Mouse (Mus musculus): ENCODE data around the gene Mybph. TPM values are rescaled to one million over a fixed set of nuclear protein-coding genes. Genes with fewer than 3 reads are reported as not detected.
A peak's percentile ranks its signal among the peaks of the same experiment; 100 is the strongest.

The Mybph gene
- polyA plus RNA-seq, 1 experiment from 2014 or later = 0.36 TPM

DNA sequence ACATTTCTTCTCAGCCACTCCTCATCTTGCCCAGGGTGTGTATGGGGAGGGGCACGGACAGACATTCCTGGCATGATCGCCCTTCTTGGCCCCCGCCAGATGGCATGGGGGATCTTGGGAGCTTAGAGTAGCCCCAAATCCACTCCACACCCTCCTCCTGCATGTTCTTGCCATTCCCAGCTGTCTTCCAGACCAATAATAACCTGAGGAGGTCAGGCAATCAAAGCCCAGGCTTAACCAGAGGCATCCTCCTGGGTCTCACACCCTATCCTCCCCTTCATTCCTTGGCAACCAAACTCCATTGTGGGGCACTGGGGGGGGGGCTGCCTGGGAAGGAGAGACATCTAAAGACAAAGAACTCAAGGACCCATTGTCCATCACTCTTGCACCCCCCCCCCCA, 32.8 kb upstream of the Mybph start:
- no peaks in the 10 kb centered on the region for H3K9me3 ChIP-seq (ENCODE audit: control insufficient read depth, low read length)
- WGBS = 82% methylated on average over 3 of the region's 3 CpGs
- ATAC-seq (replicated peaks; ENCODE audit: low FRiP score) (no peak), DNase-seq (ENCODE audit: low spot score) (no peak)
- no peak overlapping the region for H3K27ac ChIP-seq (ENCODE audit: low read depth, low read length)
- H3K4me3 ChIP-seq (ENCODE audit: low read depth, low read length) = no peak overlapping the region
- no peaks in the 10 kb centered on the region for H3K36me3 ChIP-seq (ENCODE audit: control insufficient read depth, insufficient read depth, low read length)
- H3K4me2 ChIP-seq = no peak overlapping the region
- no peak overlapping the region for H3K9ac ChIP-seq (ENCODE audit: low read depth, low read length)
- H3K27me3 ChIP-seq (replicated peaks; ENCODE audit: control insufficient read depth, insufficient read depth, low read length) = no peaks in the 10 kb centered on the region
- no peaks in the 10 kb centered on the region for H3K4me1 ChIP-seq (replicated peaks; ENCODE audit: control insufficient read depth, insufficient read depth, low read length)

GRCm38 (mm10) chr1:134161399-134161798, 31.8 kb upstream of the Mybph start:
- H3K9me3 ChIP-seq (ENCODE audit: control insufficient read depth, low read length) = no peaks in the 10 kb centered on the region
- 76% methylated on average over 6 of the region's 6 CpGs for WGBS
- H3K4me1 ChIP-seq (replicated peaks; ENCODE audit: control insufficient read depth, insufficient read depth, low read length) = no peaks in the 10 kb centered on the region
- no peak for DNase-seq (ENCODE audit: low spot score)
- ATAC-seq (replicated peaks; ENCODE audit: low FRiP score) = no peak
- H3K4me2 ChIP-seq = no peak overlapping the region
- H3K27me3 ChIP-seq (replicated peaks; ENCODE audit: control insufficient read depth, insufficient read depth, low read length) = no peaks in the 10 kb centered on the region
- no peak overlapping the region for H3K4me3 ChIP-seq (ENCODE audit: low read depth, low read length)
- no peak overlapping the region for H3K9ac ChIP-seq (ENCODE audit: low read depth, low read length)
- H3K27ac ChIP-seq (ENCODE audit: low read depth, low read length) = no peak overlapping the region
- H3K36me3 ChIP-seq (ENCODE audit: control insufficient read depth, insufficient read depth, low read length) = no peaks in the 10 kb centered on the region

DNA sequence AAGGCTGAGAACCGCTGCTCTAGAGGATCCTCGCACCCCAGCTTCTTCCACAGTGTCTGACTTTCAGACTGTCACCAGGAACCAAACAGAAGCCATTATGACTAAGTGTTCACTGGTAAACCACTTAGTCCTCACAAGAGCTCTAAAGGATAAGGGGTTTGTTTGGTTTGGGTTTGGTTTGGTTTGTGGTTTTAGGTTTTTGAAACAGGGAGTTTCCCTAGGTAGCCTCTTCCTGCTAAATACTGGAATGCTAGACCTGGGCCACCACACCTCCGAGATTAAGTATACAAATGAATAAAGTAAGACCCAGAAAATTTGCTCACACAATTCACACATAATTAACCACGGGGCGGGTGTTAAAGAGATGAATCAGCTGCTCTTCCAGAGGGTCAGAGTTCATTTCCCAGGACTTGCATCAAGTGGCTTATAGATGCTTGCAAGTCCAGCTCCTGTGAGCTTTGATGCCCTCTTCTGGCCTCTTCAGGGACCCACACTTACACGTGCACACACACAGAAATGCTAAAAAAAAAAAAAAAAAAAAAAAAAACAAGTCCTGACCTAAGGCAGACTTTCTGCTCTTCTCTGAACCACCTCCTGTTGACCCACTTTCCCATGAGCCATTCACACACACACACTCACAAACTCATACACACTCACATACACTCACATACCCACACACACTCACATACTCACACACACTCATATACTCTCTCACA, 30.6 kb upstream of the Mybph start:
- no peak for ATAC-seq (replicated peaks; ENCODE audit: low FRiP score)
- H3K9ac ChIP-seq (ENCODE audit: low read depth, low read length) = no peak overlapping the region
- no peaks in the 10 kb centered on the region for H3K36me3 ChIP-seq (ENCODE audit: control insufficient read depth, insufficient read depth, low read length)
- no peak overlapping the region for H3K4me2 ChIP-seq
- H3K4me1 ChIP-seq (replicated peaks; ENCODE audit: control insufficient read depth, insufficient read depth, low read length) = no peaks in the 10 kb centered on the region
- no peaks in the 10 kb centered on the region for H3K9me3 ChIP-seq (ENCODE audit: control insufficient read depth, low read length)
- H3K4me3 ChIP-seq (ENCODE audit: low read depth, low read length) = no peak overlapping the region
- no peaks in the 10 kb centered on the region for H3K27me3 ChIP-seq (replicated peaks; ENCODE audit: control insufficient read depth, insufficient read depth, low read length)
- no peak for DNase-seq (ENCODE audit: low spot score)
- 76% methylated on average over 6 of the region's 6 CpGs for WGBS
- no peak overlapping the region for H3K27ac ChIP-seq (ENCODE audit: low read depth, low read length)

DNA sequence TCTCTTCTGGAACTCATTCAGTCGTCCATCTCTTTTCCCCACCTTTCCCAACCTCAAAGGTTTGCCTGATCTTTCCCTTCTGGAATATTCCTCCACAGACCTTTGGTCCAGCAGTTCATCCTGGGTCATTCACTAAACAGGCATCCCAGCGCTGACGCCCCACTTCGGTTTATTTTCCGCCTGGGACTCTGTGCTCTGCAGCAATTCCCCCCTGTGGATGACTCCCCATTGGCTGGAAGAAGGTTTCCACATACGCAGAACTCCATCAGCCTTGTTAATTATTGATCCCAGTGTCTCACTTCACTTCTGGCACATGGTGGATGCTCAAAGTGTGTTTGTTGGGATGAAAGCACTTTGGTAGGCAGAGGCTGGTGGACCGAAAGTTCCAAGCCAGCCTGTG, 29.8 kb upstream of the Mybph start:
- no peak overlapping the region for H3K9ac ChIP-seq (ENCODE audit: low read depth, low read length)
- no peak overlapping the region for H3K4me3 ChIP-seq (ENCODE audit: low read depth, low read length)
- no peaks in the 10 kb centered on the region for H3K36me3 ChIP-seq (ENCODE audit: control insufficient read depth, insufficient read depth, low read length)
- no peak overlapping the region for H3K4me2 ChIP-seq
- H3K9me3 ChIP-seq (ENCODE audit: control insufficient read depth, low read length) = no peaks in the 10 kb centered on the region
- no peak overlapping the region for H3K27ac ChIP-seq (ENCODE audit: low read depth, low read length)
- peaks cover 3% of the 10 kb centered on the region; the same call in 1 of the 2 replicates for H3K4me1 ChIP-seq (replicated peaks; ENCODE audit: control insufficient read depth, insufficient read depth, low read length)
- DNase-seq (ENCODE audit: low spot score) (no peak), ATAC-seq (replicated peaks; ENCODE audit: low FRiP score) (no peak)
- 82% methylated on average over 7 of the region's 7 CpGs for WGBS
- no peaks in the 10 kb centered on the region for H3K27me3 ChIP-seq (replicated peaks; ENCODE audit: control insufficient read depth, insufficient read depth, low read length)

DNA sequence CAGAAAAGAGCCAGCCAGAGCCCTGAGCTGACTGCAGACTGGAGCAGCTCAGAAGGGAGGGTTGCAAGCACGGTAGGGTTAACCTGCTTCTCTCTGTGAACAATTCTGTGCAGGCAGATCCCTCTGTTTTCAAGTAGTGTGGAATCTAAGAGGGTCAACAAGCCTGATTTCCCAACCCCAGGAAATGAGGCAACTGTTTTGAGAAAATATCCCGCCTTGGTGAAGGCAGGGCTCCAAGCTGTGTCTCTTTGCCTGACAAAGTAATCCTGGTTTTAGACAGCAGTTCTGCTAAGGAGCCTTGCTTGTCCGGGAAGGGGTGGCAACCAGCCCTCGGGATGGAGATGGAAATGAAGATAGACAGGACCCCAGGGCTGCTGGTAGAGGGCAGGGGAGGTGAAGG, 28.8 kb upstream of the Mybph start:
- no peaks in the 10 kb centered on the region for H3K9me3 ChIP-seq (ENCODE audit: control insufficient read depth, low read length)
- H3K36me3 ChIP-seq (ENCODE audit: control insufficient read depth, insufficient read depth, low read length) = no peaks in the 10 kb centered on the region
- peaks cover 5% of the 10 kb centered on the region; the same call in 1 of the 2 replicates for H3K4me1 ChIP-seq (replicated peaks; ENCODE audit: control insufficient read depth, insufficient read depth, low read length)
- H3K27me3 ChIP-seq (replicated peaks; ENCODE audit: control insufficient read depth, insufficient read depth, low read length) = no peaks in the 10 kb centered on the region
- H3K4me3 ChIP-seq (ENCODE audit: low read depth, low read length) = no peak overlapping the region
- no peak overlapping the region for H3K4me2 ChIP-seq
- H3K27ac ChIP-seq (ENCODE audit: low read depth, low read length) = no peak overlapping the region
- DNase-seq (ENCODE audit: low spot score) (no peak), ATAC-seq (replicated peaks; ENCODE audit: low FRiP score) (no peak)
- 67% methylated on average over 4 of the region's 4 CpGs for WGBS
- no peak overlapping the region for H3K9ac ChIP-seq (ENCODE audit: low read depth, low read length)

- Histone ChIP-seq H3K36me3 (ENCODE audit: control insufficient read depth, insufficient read depth, low read length) (no peaks in the 10 kb centered on the region), H3K9ac (ENCODE audit: low read depth, low read length) (no peak overlapping the region), H3K4me3 (ENCODE audit: low read depth, low read length) (no peak overlapping the region), H3K27me3 (replicated peaks; ENCODE audit: control insufficient read depth, insufficient read depth, low read length) (no peaks in the 10 kb centered on the region), H3K27ac (ENCODE audit: low read depth, low read length) (no peak overlapping the region), H3K4me1 (replicated peaks; ENCODE audit: control insufficient read depth, insufficient read depth, low read length) (peaks cover 5% of the 10 kb centered on the region; the same call in 1 of the 2 replicates), H3K4me2 (no peak overlapping the region), H3K9me3 (ENCODE audit: control insufficient read depth, low read length) (no peaks in the 10 kb centered on the region)
- WGBS = 78% methylated on average over 3 of the region's 3 CpGs
- DNase-seq (ENCODE audit: low spot score) (no peak), ATAC-seq (replicated peaks; ENCODE audit: low FRiP score) (peak; percentile 18; the same call in 1 of the 2 replicates)
Measured at GRCm38 (mm10) chr1:134166547-134166946, 26.7 kb upstream of the Mybph start.

DNA sequence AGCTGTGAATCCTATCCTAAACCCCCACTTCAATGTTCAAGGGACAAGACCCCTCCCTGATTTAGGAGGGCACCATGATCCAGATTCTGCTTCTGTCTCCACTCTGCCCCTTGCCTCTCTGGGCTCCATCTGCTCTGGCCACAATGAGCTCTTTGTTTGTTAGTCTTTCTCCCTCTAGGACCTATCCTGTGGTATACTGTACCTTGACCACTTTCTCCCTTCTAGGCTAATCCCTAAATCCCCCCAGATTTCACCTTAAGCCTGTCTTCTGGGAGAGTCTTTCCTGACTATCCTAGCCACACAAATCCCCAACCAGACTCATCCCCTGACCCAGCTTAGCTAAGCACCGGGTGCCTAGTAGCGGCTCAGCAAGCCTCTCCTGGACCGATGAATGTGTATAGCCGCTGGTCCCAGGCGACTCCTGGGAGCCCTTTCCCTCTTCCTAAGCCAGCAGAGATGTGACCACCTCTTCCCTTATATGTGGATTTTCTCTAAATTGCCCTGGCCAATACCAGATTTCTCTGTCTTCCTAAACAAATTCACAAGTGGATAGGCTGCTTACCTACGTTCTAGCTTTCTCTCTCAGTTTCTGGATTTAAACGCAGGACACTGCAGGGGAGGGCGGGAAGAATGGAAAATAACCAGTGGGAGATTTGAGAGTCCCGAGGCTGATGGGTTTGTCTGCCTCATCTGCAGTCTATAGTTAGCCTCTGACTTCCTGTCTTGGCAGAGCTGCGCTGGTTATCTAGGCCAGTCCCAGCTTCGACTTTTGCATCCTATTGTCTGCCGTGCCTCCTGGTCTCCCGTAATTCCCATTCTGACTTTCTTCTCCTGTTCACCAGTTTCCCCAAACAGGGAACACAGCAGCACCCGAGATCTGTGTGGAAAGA, 25.6 kb upstream of the Mybph start:
- no peaks in the 10 kb centered on the region for H3K27me3 ChIP-seq (replicated peaks; ENCODE audit: control insufficient read depth, insufficient read depth, low read length)
- H3K9me3 ChIP-seq (ENCODE audit: control insufficient read depth, low read length) = no peaks in the 10 kb centered on the region
- H3K4me1 ChIP-seq (replicated peaks; ENCODE audit: control insufficient read depth, insufficient read depth, low read length) = peaks cover 5% of the 10 kb centered on the region; the same call in 1 of the 2 replicates
- no peak overlapping the region for H3K4me3 ChIP-seq (ENCODE audit: low read depth, low read length)
- 44% methylated on average over 14 of the region's 14 CpGs for WGBS
- no peak for ATAC-seq (replicated peaks; ENCODE audit: low FRiP score)
- H3K27ac ChIP-seq (ENCODE audit: low read depth, low read length) = no peak overlapping the region
- no peak for DNase-seq (ENCODE audit: low spot score)
- H3K9ac ChIP-seq (ENCODE audit: low read depth, low read length) = no peak overlapping the region
- no peak overlapping the region for H3K4me2 ChIP-seq
- H3K36me3 ChIP-seq (ENCODE audit: control insufficient read depth, insufficient read depth, low read length) = no peaks in the 10 kb centered on the region

- no peaks in the 10 kb centered on the region for H3K27me3 ChIP-seq (replicated peaks; ENCODE audit: control insufficient read depth, insufficient read depth, low read length)
- H3K9ac ChIP-seq (ENCODE audit: low read depth, low read length) = no peak overlapping the region
- no peak overlapping the region for H3K4me2 ChIP-seq
- H3K36me3 ChIP-seq (ENCODE audit: control insufficient read depth, insufficient read depth, low read length) = no peaks in the 10 kb centered on the region
- H3K9me3 ChIP-seq (ENCODE audit: control insufficient read depth, low read length) = no peaks in the 10 kb centered on the region
- H3K4me1 ChIP-seq (replicated peaks; ENCODE audit: control insufficient read depth, insufficient read depth, low read length) = peaks cover 5% of the 10 kb centered on the region; the same call in 1 of the 2 replicates
- H3K4me3 ChIP-seq (ENCODE audit: low read depth, low read length) = no peak overlapping the region
- WGBS = 56% methylated on average over 3 of the region's 3 CpGs
- ATAC-seq (replicated peaks; ENCODE audit: low FRiP score) = peak; percentile 53; the same call in 1 of the 2 replicates
- H3K27ac ChIP-seq (ENCODE audit: low read depth, low read length) = no peak overlapping the region
- no peak for DNase-seq (ENCODE audit: low spot score)
Measured at GRCm38 (mm10) chr1:134168567-134168966, 24.7 kb upstream of the Mybph start.
